Mouse (Mus musculus) v-Abl transformed pro-B cells (cell line): ENCODE measurements around the gene Ahnak.

Experiments used
- in situ Hi-C, 2 experiments: fragments of 400-800 bp; cut with MboI; formaldehyde crosslinking; loops; one replicate each; pipeline ENCODE4 v1.15.1; 2025; ENCODE audit not compliant: unreplicated experiment in 2 of 2

Ahnak gene

DNA sequence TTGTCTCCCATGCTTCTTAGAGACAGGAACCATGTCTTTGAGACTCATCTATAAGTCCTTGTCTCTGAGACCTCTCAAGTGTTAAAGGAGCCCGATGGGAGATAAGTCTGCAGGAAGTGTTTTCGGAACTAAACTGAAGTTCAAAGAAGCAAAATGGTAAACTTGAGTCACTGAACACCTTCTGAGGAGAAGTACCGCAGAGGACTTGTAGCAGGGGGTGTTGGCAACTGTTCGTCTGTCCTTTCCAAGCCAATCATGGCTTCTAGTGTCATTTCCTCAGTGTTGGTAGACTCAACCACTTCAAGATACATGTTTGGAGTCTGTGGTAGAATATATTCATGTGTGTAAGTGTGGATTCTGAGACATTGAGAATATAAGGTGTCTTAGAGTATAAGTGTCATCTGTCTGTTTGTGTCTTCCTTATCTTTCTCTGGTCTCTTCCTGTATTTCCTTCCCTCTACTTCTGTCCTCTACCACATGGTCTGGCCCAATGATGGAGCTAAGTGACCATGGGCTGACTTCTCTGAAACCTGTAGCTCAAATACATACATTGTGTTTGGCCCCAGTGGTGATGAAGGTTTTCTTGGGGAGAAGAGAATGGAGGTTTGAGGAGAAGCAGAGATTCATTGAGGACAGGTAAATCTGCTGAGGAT is 66.7 kb downstream of the Ahnak start:
- in situ Hi-C loops: no loop called here

DNA sequence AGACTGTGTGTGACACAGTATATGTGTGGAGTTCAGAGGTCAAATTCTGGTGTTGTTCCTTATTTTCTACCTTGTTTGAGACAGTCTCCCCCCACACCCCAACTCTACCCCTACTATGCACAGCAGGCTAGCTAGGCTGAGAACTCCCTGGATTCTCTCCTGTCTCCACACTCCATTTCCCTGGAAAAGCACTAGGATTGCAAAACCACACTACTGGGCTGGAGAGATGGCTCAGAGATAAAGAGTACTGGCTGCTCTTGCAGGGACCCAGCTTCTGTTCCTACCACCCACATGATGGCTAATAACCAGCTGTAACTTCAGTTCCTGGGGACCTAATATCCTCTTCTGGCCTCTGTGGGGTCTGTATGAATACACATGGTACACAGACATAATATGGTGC is 68.6 kb downstream of the Ahnak start:
- in situ Hi-C loops: no loop called here

DNA sequence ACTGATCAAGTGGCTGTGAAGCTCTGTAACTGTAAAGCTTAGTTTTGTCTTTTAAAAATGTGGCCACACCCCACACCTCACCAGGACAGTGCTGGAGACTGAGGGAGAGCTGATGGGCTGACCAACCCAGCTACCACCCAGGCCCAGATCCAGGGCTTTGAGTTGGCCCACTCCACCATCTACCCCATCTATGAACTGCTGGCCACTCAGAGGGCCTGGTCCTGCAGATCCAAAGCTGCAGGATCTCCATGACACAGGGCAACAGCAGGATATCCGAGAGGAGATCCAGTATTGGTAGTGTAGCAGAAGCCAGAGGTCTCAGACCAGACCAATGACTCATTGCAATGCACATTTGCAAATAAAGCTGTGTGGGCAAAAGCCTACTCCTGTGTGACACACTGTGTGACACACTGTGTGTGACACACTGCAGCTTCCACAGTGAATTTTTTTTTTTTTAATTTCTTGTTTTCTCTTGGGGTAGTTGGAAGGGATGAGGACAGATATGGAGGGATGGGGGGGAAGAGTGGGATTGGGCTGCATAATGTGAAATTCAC is 69.3 kb downstream of the Ahnak start:
- in situ Hi-C loops: no loop called here

DNA sequence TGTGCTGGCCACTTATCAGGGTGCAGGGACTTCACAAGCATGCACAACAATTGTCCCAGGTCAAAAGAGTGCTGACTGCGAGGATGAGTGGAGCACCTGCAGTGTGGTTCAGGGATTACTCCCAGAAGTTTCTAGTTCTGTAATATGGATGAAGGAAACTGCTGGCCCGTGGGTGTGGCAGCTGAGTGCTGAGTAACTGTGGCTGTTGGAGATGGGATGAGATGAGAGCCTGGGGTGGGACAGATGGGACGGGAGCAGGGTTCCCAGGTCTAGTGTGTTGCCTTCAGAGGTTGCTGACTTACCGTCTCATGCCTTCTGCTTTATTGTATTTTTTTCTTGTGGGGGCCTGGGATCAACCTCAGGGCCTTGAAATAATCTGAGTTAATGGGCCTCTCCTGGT is 69.9 kb downstream of the Ahnak start:
- in situ Hi-C loops: no loop called here

DNA sequence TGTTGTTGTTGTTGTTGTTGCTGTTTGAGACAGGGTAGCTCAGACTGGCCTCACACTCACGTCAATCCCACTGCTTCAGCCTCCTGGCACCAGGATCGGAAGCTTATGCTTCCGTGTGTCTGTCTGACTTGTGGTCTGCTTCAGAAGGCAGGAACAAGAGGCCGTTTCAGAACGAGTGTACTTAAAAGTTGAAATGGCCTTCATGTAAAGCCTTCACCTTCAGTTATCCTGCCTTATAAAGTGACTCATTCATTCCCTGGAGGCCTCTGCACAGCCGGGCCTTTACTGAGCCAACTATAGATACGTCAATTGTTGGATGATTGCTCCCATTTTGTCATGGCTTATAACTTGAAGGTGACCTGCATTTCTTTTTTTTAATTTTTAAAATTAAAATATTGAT is 70.3 kb downstream of the Ahnak start:
- in situ Hi-C loops: no loop called here

DNA sequence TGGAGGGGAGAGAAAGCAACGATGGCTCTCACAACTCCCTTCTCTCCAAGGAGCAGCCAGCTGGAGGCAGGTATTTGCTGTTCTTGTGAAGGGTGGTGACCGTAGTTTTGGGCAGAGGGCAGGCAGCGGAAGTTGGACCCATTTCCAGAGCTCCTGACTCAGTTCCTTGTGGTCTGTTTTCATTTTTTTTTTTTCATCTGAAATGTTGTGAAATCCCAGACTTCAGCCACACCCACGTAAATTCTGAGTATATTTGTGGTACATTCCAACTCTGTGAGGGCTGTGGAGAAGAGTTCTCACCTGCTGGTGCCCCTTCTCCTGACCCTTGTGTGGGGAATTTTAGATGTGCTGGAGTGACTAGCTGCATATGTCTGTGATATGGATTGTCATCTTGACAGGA is 71.0 kb downstream of the Ahnak start:
- in situ Hi-C loops: no loop called here

DNA sequence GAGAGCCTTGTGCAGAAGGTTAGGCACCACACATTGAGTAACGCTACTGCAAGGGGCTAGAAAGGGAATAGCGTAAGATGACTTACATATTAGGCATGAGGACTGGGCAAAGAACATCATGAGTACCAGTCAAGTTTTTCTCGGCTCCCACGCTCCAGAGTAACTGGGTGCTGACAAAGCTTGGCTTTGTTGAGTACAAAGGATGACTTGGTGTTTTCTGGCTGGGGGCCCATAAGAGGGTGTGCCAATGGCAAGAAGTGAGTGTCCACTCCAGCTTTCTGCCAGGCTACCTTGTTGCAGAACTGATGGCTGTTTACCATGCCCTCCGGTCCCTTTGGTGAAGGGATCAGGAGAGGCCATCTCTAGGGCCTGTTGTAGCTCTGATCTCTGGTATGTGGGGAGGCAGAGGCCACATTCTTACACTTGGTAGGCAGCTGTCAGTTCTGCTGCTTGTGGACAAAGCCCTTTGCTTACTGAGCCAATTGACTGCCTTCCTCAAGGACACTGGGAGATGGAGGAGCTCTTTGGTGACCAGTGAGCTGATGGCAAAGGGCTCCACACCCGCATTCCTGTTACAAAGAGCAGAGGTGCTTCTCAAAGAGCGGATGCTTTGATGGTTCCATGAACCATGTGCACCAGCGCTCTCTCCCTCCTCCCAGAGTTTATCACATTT is 72.3 kb downstream of the Ahnak start:
- in situ Hi-C loops: no loop called here

DNA sequence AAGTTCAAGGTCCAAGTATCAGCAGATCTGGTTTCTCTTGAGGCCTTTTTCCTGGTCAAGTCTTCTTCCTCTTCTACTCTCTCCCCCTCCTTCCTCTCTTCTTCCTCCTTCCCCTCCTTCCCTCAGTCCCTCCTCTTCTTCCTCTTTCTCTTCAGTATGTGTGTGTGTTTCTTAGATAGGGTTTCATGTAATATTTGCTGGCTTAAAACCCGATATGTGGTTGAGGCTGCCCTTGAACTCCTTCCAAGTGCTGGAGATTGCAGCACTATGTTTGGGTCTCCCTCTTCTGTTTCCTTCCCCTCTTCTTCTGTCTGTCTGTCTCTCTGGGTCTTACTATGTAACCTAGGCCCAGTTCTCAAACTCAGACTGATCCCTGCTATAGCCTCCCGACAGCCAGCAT is 73.7 kb downstream of the Ahnak start:
- in situ Hi-C loops: no loop called here

DNA sequence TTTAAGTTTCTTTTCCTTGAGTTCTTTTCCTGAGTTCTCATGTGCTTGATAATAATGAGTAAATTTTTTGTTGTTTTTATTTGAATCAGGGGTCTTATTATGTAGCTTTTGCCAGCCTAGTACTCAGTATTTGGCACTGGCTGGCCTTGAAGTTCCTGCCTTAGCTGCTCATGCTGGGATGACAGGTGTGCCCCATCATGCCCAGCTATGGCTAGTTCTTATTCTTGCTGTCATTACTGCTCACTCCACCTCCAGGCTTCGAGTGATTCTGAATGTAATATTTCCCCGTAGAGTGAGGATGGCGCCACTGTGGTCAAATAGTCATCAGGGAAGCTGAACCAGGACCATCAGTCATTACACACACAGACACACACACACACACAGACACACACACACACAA is 74.7 kb downstream of the Ahnak start:
- in situ Hi-C loops: no loop called here

DNA sequence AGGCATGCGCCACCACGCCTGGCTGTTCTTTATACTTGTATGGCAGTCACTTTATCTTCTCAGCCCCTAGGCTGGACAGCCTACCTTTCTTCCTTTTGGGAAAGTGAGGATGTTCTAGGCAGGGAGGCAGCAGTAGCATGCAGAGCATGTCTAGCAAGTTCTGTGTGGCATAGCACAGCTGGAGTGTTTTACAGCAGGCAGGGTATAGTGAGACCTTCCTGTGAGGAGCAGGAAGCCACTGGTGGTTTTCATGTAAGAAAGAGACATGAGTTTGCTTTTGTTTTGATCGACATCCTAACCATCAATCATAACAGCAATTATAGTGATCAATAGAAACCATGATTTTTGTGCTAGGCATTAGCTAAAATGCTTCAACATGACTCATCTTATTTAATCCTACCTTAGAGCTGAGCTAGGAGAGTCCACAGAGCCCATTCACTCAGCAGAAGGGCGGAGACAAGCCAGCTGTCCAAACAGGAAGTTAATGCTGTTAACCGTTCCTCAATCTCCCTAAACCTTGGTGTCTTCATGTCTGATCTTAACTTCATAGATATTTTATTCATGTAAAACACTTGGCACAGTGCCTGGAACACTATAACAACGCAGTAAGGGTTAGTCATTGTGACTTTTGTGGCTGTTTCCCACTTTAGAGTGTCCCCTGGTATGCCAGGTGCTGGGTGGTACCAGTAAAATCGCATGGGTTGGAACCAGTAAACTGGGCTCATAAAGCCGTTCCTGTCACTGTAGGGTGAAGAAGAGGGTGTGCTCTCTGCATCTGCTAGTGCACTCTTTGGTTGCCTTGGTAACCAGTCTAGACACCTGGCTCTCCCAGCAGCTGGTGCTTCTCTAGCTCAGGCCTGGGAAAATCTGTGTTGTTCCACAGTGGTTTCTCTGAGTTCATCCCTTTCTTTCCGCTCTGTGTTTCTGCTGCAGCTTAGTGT is 76.8 kb downstream of the Ahnak start:
- in situ Hi-C loops: no loop called here

DNA sequence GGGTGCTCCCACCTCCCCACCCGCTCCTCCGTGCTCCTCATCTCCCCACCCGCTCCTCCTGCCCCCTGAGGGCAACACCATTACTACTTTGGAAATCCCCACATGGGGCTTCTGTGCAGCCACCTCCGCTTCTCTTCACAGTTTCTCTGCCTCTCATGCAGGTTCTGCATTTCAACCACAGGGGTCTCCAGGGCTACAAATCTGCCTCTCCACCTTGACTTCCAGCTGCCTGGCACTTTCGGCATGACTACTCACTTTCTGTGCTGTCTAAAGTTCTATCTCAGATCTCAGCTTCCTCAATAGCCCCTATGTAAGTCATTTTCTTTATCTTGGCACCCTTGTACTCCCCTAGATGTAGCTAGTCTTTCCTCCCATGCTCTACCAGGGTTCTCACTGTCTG is 78.2 kb downstream of the Ahnak start:
- in situ Hi-C loops: no loop called here

DNA sequence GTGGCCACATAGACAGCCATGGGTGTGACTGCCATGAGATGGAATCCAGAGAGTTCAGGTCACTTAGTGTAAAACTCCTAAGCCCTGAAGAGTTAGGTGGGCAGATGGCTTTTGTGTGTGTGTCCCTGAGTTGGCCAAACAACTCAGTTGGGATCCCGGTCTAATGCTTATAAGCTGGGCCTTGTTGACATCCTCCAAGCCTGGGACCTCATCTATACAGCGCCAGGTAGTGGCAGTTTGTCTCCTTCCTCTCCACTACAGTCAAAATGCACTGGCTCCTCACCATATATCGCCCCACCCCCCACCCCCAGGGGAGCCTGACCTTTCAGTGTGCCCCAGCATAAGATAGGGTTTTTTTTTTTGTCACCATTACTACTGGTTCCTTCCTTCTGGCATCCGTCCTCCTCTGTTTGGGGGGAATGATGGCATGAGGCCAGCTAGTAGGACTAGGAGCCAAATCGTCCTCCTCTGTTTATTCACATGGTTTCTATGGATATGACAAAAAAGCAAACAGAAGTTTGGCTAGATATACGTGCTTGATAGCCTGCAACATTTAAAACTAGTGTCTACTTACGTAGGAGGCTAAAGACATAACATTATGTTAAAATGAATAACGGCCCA is 80.7 kb downstream of the Ahnak start:
- in situ Hi-C loops: no loop called here

DNA sequence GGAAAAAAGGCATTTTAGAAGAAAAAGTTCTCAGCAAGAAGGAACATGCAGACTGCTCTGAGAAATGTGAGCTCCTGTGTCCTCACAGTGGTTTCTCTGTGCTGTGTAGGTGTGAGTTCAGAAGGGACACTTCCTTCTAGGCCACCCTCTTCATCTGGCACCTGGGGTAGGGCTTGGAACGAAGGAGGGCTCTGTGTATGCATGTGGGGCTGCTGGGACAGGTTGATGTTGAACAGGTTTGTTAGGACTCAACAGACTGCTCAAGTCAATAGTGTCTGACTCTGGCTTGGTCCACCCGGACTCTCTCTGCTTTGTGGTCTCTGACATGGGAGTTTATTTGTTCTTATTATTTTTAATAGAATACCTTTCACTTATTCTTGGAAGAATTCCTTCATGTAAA is 81.2 kb downstream of the Ahnak start:
- in situ Hi-C loops: no loop called here

DNA sequence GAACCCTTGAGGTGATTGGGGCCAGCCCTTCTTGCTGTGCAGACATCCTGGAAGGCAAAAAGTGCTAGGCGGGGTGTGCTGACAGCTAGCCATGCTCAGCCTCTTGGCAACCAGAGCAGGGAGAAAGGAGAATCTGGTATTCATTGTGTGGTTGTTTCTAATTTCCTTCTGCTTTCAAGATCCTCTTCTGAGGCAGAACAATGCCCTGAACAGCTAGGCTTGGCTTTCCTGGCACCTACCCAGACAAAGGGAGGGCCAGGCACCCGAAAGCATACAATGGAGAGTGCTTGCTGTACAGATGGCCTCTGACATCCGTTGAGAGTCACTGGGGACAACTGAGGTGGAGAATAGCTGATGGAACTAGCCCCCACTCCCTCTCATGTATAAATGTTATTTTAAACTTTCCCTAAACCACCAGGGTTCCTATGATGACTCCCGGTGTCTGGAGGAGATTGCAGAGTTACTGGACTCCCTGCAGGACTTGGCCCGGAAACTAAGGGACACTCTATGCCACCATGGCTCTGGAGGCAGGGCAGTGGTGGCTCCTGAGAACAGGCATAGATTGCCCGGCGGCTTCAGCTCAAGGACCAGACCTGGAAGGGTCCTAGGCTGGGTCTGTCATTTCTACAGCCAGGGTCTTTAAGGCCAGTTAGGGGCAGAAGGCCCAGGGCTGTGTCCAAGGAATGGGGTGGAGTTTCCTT is 82.5 kb downstream of the Ahnak start:
- in situ Hi-C loops: no loop called here

DNA sequence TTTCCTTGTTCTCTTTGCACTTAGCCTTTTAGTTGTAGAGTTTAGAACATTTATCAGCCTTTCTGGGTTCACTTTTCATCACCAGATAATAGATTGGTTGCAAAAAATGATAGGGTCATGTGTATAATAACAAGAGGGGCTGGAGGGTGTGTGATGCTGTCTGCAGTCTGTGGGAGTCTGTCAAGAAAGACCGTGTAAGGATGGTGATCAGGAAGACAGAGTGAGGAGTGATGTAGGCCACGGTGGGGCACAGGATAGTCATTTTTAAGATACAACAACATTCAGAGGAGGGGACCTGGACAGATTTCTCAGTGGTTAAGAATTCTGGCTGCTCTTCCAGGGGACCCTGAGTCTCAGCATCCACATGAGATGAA is 83.1 kb downstream of the Ahnak start:
- in situ Hi-C loops: no loop called here

DNA sequence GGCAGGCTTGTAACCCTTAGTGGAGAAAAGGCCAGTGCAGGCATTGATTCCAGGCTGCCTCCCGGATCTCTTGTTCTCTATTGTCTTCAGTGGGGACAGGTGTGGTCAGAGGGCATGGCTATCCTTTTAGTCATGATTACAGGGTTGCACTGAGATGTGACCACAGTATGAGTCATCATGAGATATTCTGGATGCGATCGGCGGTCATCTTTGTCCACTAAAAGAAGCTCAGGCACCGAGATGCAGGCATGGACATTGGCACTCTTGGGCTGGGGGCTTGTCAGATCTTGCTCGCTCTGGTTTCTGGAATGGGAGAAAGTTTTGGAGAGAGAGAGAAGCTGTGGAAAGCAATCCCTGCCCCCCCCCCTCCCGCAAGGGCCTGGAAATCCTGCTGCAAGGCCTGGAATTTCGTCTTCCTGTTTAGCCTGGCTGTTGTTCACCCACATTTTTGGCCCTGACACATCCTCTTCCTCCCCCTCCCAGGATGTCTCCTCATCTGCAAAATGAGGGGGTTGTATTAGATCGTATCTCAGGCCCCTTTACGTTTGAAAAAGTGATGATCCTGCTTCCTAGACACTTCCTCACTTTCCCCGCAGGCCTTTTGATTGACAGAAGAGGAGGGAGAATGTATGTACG is 84.8 kb downstream of the Ahnak start:
- in situ Hi-C loops: no loop called here

DNA sequence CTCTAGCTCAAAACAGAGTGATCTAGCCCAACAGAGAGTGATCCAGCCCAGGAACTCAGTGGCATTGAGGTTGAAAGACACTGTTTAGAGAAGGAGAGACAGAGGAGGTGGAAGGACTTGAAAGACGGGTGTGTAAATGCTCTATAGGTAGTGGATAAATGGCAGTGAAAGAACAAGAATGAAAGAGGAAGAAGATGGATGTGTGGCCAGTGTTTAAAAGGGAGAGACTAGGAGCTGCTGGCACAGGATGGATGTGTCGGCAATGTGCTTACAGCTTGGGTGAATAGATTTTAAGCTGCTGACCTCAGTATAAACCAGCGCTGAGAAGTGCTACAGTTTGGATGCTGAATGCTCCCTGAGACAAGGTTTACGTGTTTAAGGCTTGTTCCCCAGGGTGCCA is 85.3 kb downstream of the Ahnak start:
- in situ Hi-C loops: no loop called here

DNA sequence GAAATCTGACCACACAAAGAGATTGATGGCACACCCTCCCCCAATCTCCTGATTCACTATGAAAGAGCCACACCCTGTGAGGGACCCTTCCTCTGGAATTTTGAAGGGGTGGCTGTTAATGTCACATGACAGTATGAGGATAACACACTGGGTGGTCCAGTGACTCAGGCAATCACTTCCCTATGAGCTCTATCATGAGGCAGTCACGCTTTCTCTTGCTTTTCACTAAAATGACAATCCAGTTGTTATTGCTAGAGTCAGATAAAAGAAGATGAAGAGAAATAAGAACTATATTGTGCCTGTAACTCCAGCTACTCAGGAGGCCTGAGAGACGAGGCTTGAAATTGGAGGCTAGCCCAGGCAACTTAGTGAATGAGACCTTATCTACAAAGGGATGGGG is 86.5 kb downstream of the Ahnak start:
- in situ Hi-C loops: loop anchor here (5.0 kb wide), 1 partner anchor 83 kb away; no protein-coding TSS in a partner anchor

DNA sequence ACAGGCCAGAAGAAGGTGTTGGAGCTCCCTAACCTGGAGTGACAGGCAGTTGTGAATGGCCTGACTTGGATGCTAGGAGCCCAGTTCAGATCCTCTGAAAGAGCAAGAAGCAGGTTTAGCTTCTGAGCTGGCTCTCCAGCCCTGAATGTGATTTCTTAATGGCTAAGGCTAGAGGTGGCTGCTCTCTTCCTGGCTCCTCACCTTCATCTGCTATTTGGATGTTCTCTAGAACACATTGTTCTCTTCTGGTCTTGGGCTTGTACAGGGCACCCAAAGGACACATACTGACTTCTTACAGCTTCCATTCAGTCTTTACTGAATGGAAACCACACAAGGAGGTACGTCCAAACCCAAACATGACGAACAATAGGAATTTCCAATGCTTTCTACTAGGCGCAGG is 87.0 kb downstream of the Ahnak start:
- in situ Hi-C loops: loop anchor here (5.0 kb wide), 1 partner anchor 84 kb away; no protein-coding TSS in a partner anchor
